Mouse (Mus musculus) intestine, postnatal 0 days (tissue): ENCODE measurements around the gene Tyw1. TPM values are rescaled to one million over a fixed set of nuclear protein-coding genes. Genes with fewer than 3 reads are reported as not detected.

Source experiments
- ATAC-seq: fragments of 200-750 bp; cut with Nextera tagmentation; 2 replicates; pipeline ENCODE4 v1.8.0; 2017; ENCODE audit warnings: mild to moderate bottlenecking, moderate TSS enrichment, moderate library complexity
- H3K27ac ChIP-seq: fragments of 300-500 bp; sonication (generic); 2 replicates; pipeline ENCODE4 v1.5.1; 2014; ENCODE audit warnings: mild to moderate bottlenecking, low read depth, low read length, moderate library complexity
- H3K27me3 ChIP-seq: fragments of 300-500 bp; sonication (generic); replicated peaks from 2 replicates; pipeline ENCODE4 v1.6.1; 2014; ENCODE audit warnings: low read length, mixed read lengths; ENCODE audit not compliant: control insufficient read depth, insufficient read depth
- H3K36me3 ChIP-seq: fragments of 300-500 bp; sonication (generic); 2 replicates; pipeline ENCODE4 v1.6.1; 2014; ENCODE audit warnings: mild to moderate bottlenecking, moderate library complexity; ENCODE audit not compliant: control insufficient read depth, insufficient read depth
- H3K4me1 ChIP-seq: fragments of 300-500 bp; sonication (generic); replicated peaks from 2 replicates; pipeline ENCODE4 v1.6.1; 2014; ENCODE audit warnings: antibody characterized with exemption, low read length, mixed read lengths; ENCODE audit not compliant: control insufficient read depth, insufficient read depth
- H3K4me2 ChIP-seq: fragments of 300-500 bp; sonication (generic); replicated peaks from 2 replicates; pipeline ENCODE4 v1.6.1; 2014; ENCODE audit warnings: low read depth, mild to moderate bottlenecking, moderate library complexity
- H3K4me3 ChIP-seq: fragments of 300-500 bp; sonication (generic); 2 replicates; pipeline ENCODE4 v1.5.1; 2014; ENCODE audit warnings: low read depth, low read length
- H3K9ac ChIP-seq: fragments of 300-500 bp; sonication (generic); 2 replicates; pipeline ENCODE4 v1.6.1; 2014; ENCODE audit warnings: mild to moderate bottlenecking, low read depth, low read length
- H3K9me3 ChIP-seq: fragments of 300-500 bp; sonication (generic); 2 replicates; pipeline ENCODE4 v1.6.1; 2016; ENCODE audit warnings: mixed run types; ENCODE audit not compliant: control insufficient read depth
- CTCF ChIP-seq: sonication (generic); IDR thresholded peaks from 2 replicates; pipeline ENCODE4 v1.5.1; 2016; ENCODE audit warnings: low read depth, mild to moderate bottlenecking, control low read depth, antibody characterized with exemption, moderate library complexity
- WGBS: fragments of 180-500 bp; shearing (Covaris S2); extraction: QIAGEN DNeasy Blood & Tissue Kit; methylation state at CpG from one replicate; pipeline ENCODE4 v1.1.7; 2014; 5-methylcytosine and 5-hydroxymethylcytosine counted together
- polyA plus RNA-seq: library from polyadenylated mRNA; unstranded; fragments of >200 nt; fragmentation: Nextera tagmentation; extraction: Ambion mirVana; gene quantifications from 2 replicates; pipeline ENCODE4 v1.2.1, GENCODE M21; 2015

The Tyw1 gene
- polyA plus RNA-seq, 1 experiment from 2014 or later = 12.0 TPM

GRCm38 (mm10) chr5:130288106-130288505 lies 32.7 kb downstream of the Tyw1 start:
- Histone ChIP-seq H3K9me3 (no peaks in the 10 kb centered on the region), H3K36me3 (peaks cover 32% of the 10 kb centered on the region), H3K4me1 (no peaks in the 10 kb centered on the region), H3K4me3 (no peak overlapping the region), H3K27me3 (no peaks in the 10 kb centered on the region), H3K9ac (no peak overlapping the region), H3K4me2 (no peak overlapping the region), H3K27ac (no peak overlapping the region)
- WGBS = 87% methylated on average over 7 of the region's 7 CpGs
- TF ChIP-seq CTCF = no peak
- no peak for ATAC-seq

- Histone ChIP-seq H3K36me3 (peaks cover 16% of the 10 kb centered on the region), H3K4me3 (no peak overlapping the region), H3K4me1 (no peaks in the 10 kb centered on the region), H3K27me3 (no peaks in the 10 kb centered on the region), H3K4me2 (no peak overlapping the region), H3K27ac (no peak overlapping the region), H3K9ac (no peak overlapping the region), H3K9me3 (no peaks in the 10 kb centered on the region)
- ATAC-seq = no peak
- peak; percentile 32 for TF ChIP-seq CTCF
- WGBS = 98% methylated on average over 6 of the region's 6 CpGs
Measured at GRCm38 (mm10) chr5:130290242-130290641, 34.8 kb downstream of the Tyw1 start.

- Histone ChIP-seq H3K4me1 (no peaks in the 10 kb centered on the region), H3K27me3 (no peaks in the 10 kb centered on the region), H3K27ac (no peak overlapping the region), H3K9ac (no peak overlapping the region), H3K4me3 (no peak overlapping the region), H3K36me3 (peaks cover 16% of the 10 kb centered on the region), H3K9me3 (no peaks in the 10 kb centered on the region), H3K4me2 (no peak overlapping the region)
- ATAC-seq = no peak
- TF ChIP-seq CTCF = no peak
- 92% methylated on average over 12 of the region's 12 CpGs for WGBS
Measured at GRCm38 (mm10) chr5:130290775-130291174, 35.4 kb downstream of the Tyw1 start.

- H3K4me1 ChIP-seq = no peaks in the 10 kb centered on the region
- H3K27me3 ChIP-seq = no peaks in the 10 kb centered on the region
- H3K9ac ChIP-seq = no peak overlapping the region
- WGBS = 95% methylated on average over 4 of the region's 4 CpGs
- no peak for ATAC-seq
- no peak overlapping the region for H3K27ac ChIP-seq
- no peak overlapping the region for H3K4me2 ChIP-seq
- H3K36me3 ChIP-seq = peaks cover 22% of the 10 kb centered on the region
- H3K9me3 ChIP-seq = no peaks in the 10 kb centered on the region
- H3K4me3 ChIP-seq = no peak overlapping the region
- no peak for TF ChIP-seq CTCF
Measured at GRCm38 (mm10) chr5:130292976-130293375, 37.6 kb downstream of the Tyw1 start.

- no peak overlapping the region for H3K4me3 ChIP-seq
- H3K27me3 ChIP-seq = no peaks in the 10 kb centered on the region
- H3K4me1 ChIP-seq = no peaks in the 10 kb centered on the region
- no peak overlapping the region for H3K9ac ChIP-seq
- 80% methylated on average over 5 of the region's 5 CpGs for WGBS
- H3K4me2 ChIP-seq = no peak overlapping the region
- no peak overlapping the region for H3K27ac ChIP-seq
- H3K36me3 ChIP-seq = peaks cover 22% of the 10 kb centered on the region
- no peak for TF ChIP-seq CTCF
- ATAC-seq = no peak
- no peaks in the 10 kb centered on the region for H3K9me3 ChIP-seq
Measured at GRCm38 (mm10) chr5:130293941-130294340, 38.5 kb downstream of the Tyw1 start.

GRCm38 (mm10) chr5:130294598-130294997 lies 39.2 kb downstream of the Tyw1 start:
- no peaks in the 10 kb centered on the region for H3K27me3 ChIP-seq
- H3K27ac ChIP-seq = no peak overlapping the region
- peaks cover 25% of the 10 kb centered on the region for H3K36me3 ChIP-seq
- WGBS = 85% methylated on average over 6 of the region's 6 CpGs
- no peak overlapping the region for H3K4me3 ChIP-seq
- H3K4me2 ChIP-seq = no peak overlapping the region
- no peak overlapping the region for H3K9ac ChIP-seq
- ATAC-seq = no peak
- TF ChIP-seq CTCF = no peak
- H3K9me3 ChIP-seq = no peaks in the 10 kb centered on the region
- no peaks in the 10 kb centered on the region for H3K4me1 ChIP-seq

- WGBS = 92% methylated on average over 5 of the region's 5 CpGs
- Histone ChIP-seq H3K36me3 (peaks cover 28% of the 10 kb centered on the region), H3K9ac (no peak overlapping the region), H3K27ac (no peak overlapping the region), H3K4me1 (no peaks in the 10 kb centered on the region), H3K27me3 (no peaks in the 10 kb centered on the region), H3K4me2 (no peak overlapping the region), H3K9me3 (no peaks in the 10 kb centered on the region), H3K4me3 (no peak overlapping the region)
- no peak for ATAC-seq
- 0 out of 2 replicates have a peak, but pooled peaks have one; percentile 28 for TF ChIP-seq CTCF
Measured at GRCm38 (mm10) chr5:130296071-130296470, 40.7 kb downstream of the Tyw1 start.
